Mouse (Mus musculus) E14TG2a.4 (cell line): ENCODE data around the gene B230217C12Rik.

ENCODE experiments used
- CTCF ChIP-seq: conservative IDR thresholded peaks from 2 replicates; pipeline ENCODE4 v1.5.1; 2014; ENCODE audit warnings: low read length
- NANOG ChIP-seq: IDR thresholded peaks from 2 replicates; pipeline ENCODE4 v1.6.1; 2014; ENCODE audit warnings: borderline replicate concordance, low read length, mixed read lengths

- TF ChIP-seq CTCF (no peak), NANOG (no peak)
Observed at GRCm38 (mm10) chr11:97837641-97838149, 2.9 kb upstream of the B230217C12Rik start.
